In the genomic region with DNA sequence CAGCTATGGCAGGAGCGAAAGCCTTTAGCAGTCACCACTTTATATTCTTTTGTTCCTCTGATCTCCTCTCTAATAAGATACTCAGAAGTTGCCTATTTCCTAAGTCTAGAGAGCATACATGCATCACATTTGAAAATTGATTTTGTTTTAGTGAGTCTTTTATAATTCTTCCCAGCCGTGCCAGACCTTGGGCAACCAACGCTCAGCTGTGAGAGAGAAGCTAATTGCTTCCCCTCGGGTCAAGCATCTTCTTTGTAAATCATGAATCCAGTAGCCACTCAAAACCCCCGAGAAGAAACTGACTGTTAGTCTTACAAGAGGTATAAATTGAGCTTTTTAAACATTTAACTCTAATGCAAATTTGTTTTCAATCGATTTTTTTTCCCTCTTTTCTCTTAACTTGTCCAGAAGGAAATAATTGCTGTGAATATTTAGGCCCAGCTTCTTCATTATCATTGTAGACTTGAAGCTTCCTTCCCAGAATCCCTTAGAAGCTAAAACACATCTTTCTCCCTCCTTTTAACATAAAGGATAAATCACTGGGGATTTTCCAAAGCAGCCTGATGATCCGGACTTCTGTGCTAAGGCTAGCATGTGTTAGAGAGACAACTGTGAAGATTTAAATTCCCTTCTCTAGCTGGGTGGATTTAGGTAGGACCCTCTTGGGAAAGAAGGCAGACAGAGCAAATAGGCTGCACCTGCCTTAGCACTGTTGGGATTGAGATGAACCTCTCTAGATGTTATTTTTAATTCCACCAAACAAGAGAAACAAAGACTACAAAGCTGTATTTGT, we compare ENCODE assay signal across 19 mouse cellular contexts. TPM values are rescaled to one million over a fixed set of nuclear protein-coding genes. Genes with fewer than 3 reads are reported as not detected.
A peak's percentile ranks its signal among the peaks of the same experiment; 100 is the strongest.
DNase-seq lines count a peak whose midpoint lies in the region; ATAC-seq lines count a peak whose summit lies in the region.
"Had no signal": no experiment of that assay in that cellular context is flagged by ENCODE, and none has a peak within 500 bp of the region (broad histone marks: within the 10 kb centered on the region; RNA-seq: fewer than 3 reads in every experiment).

No protein-coding gene starts in this region.

- no peak overlapping the region for H3K9ac ChIP-seq in forebrain, embryonic 15.5 days (replicated peaks)
- H3K9ac ChIP-seq in midbrain, embryonic 13.5 days (replicated peaks) = no peak overlapping the region
- H3K9ac ChIP-seq: heart, embryonic 13.5 days; neural tube, embryonic 12.5 days had no signal

- no peaks in the 10 kb centered on the region for H3K27me3 ChIP-seq in forebrain, embryonic 15.5 days
- no peaks in the 10 kb centered on the region for H3K27me3 ChIP-seq in midbrain, embryonic 13.5 days
- H3K27me3 ChIP-seq in embryonic facial prominence, embryonic 10.5 days (replicated peaks; ENCODE audit: low read depth, poor library complexity, severe bottlenecking) = no peaks in the 10 kb centered on the region
- H3K27me3 ChIP-seq: heart, embryonic 13.5 days; neural tube, embryonic 12.5 days had no signal

- peaks cover 23% of the 10 kb centered on the region for H3K4me1 ChIP-seq in forebrain, embryonic 15.5 days
- peaks cover 24% of the 10 kb centered on the region for H3K4me1 ChIP-seq in midbrain, embryonic 13.5 days (replicated peaks)
- H3K4me1 ChIP-seq in embryonic facial prominence, embryonic 10.5 days = 0 out of 2 replicates have a peak, but pooled peaks cover 10% of the 10 kb centered on the region
- H3K4me1 ChIP-seq: heart, embryonic 13.5 days; neural tube, embryonic 12.5 days had no signal

- H3K27ac ChIP-seq in forebrain, embryonic 15.5 days (replicated peaks) = peak overlapping the region; percentile 72
- H3K27ac ChIP-seq in midbrain, embryonic 13.5 days = peak overlapping the region; percentile 69
- H3K27ac ChIP-seq in embryonic facial prominence, embryonic 10.5 days (replicated peaks) = no peak overlapping the region
- H3K27ac ChIP-seq: heart, embryonic 13.5 days; limb, embryonic 10.5 days; neural tube, embryonic 12.5 days had no signal

- no peaks in the 10 kb centered on the region for H3K36me3 ChIP-seq in forebrain, embryonic 15.5 days
- no peaks in the 10 kb centered on the region for H3K36me3 ChIP-seq in midbrain, embryonic 13.5 days
- H3K36me3 ChIP-seq in embryonic facial prominence, embryonic 10.5 days (replicated peaks) = no peaks in the 10 kb centered on the region
- H3K36me3 ChIP-seq: heart, embryonic 13.5 days; limb, embryonic 10.5 days; neural tube, embryonic 12.5 days had no signal

- WGBS in forebrain, embryonic 15.5 days = 17% methylated on average over 7 of the region's 7 CpGs
- WGBS in midbrain, embryonic 13.5 days = 44% methylated on average over 7 of the region's 7 CpGs
- 61% methylated on average over 7 of the region's 7 CpGs for WGBS in embryonic facial prominence, embryonic 10.5 days

- peak; percentile 29 for DNase-seq in retina, embryonic 14.5 days (ENCODE audit: low spot score)
- no peak for DNase-seq in retina, postnatal 1 day
- no peak for DNase-seq in embryonic facial prominence, embryonic 10.5 days (ENCODE audit: low spot score)
- DNase-seq in kidney, postnatal 25 days = no peak
- no peak for DNase-seq in MN1 (ENCODE audit: low spot score)
- DNase-seq: adrenal gland, adult 2 months; cerebellum, postnatal 14 days; heart, postnatal 36 days; lung, adult 2 months; lung, postnatal 36 days; thymus, adult 2 months had no signal

- ATAC-seq in forebrain, embryonic 15.5 days (replicated peaks) = no peak
- peak; percentile 67 for ATAC-seq in midbrain, embryonic 13.5 days
- ATAC-seq: intestine, embryonic 16.5 days had no signal

- no peak overlapping the region for H3K4me3 ChIP-seq in forebrain, embryonic 15.5 days
- no peak overlapping the region for H3K4me3 ChIP-seq in midbrain, embryonic 13.5 days (replicated peaks)
- no peak overlapping the region for H3K4me3 ChIP-seq in embryonic facial prominence, embryonic 10.5 days
- H3K4me3 ChIP-seq: erythroblast, embryonic 14.5 days; heart, embryonic 13.5 days; limb, embryonic 10.5 days; neural tube, embryonic 12.5 days had no signal

- H3K9me3 ChIP-seq in forebrain, embryonic 15.5 days = no peaks in the 10 kb centered on the region
- no peaks in the 10 kb centered on the region; the same call in 1 of the 2 replicates for H3K9me3 ChIP-seq in midbrain, embryonic 13.5 days
- H3K9me3 ChIP-seq in embryonic facial prominence, embryonic 10.5 days = no peaks in the 10 kb centered on the region
- H3K9me3 ChIP-seq: limb, embryonic 10.5 days; neural tube, embryonic 12.5 days had no signal

- no peak overlapping the region for H3K4me2 ChIP-seq in forebrain, embryonic 15.5 days (replicated peaks)
- H3K4me2 ChIP-seq in midbrain, embryonic 13.5 days (replicated peaks) = no peak overlapping the region
- H3K4me2 ChIP-seq: heart, embryonic 13.5 days; liver, embryonic 11.5 days; neural tube, embryonic 12.5 days had no signal

RNA-seq across cellular contexts. Expression of a gene that starts 10.5 kb away (rescaled TPM):
- 47.4 and 51.7 TPM in 2 replicates for polyA plus RNA-seq in forebrain, embryonic 15.5 days (2015; fragmentation: Nextera tagmentation; extraction: Ambion mirVana)
- polyA plus RNA-seq in midbrain, embryonic 13.5 days (2015; fragmentation: Nextera tagmentation; extraction: Ambion mirVana) = 42.7 and 44.0 TPM in 2 replicates
- 55.7 and 56.2 TPM in 2 replicates for polyA plus RNA-seq in embryonic facial prominence, embryonic 10.5 days (2016; fragmentation: Nextera tagmentation; extraction: Ambion mirVana)
